Comparison of ENCODE assay signal across 11 mouse cellular contexts in genomic region chr6:115541676-115542275, GRCm38 (mm10). TPM values are rescaled to one million over a fixed set of nuclear protein-coding genes. Genes with fewer than 3 reads are reported as not detected.
DNase-seq lines count a peak whose midpoint lies in the region; ATAC-seq and TF ChIP-seq lines count a peak whose summit lies in the region.
"Had no signal": no experiment of that assay in that cellular context is flagged by ENCODE, and none has a peak within 500 bp of the region (broad histone marks: within the 10 kb centered on the region; RNA-seq: fewer than 3 reads in every experiment).

No protein-coding gene starts in this region.

- H3K36me3 ChIP-seq in heart, embryonic 12.5 days = no peaks in the 10 kb centered on the region
- H3K36me3 ChIP-seq in heart, adult 2 months (ENCODE audit: control insufficient read depth, insufficient read depth, low read length) = no peaks in the 10 kb centered on the region
- H3K36me3 ChIP-seq in lung, embryonic 15.5 days = no peaks in the 10 kb centered on the region
- H3K36me3 ChIP-seq in liver, embryonic 16.5 days (ENCODE audit: control insufficient read depth, insufficient read depth) = no peaks in the 10 kb centered on the region

- no peak overlapping the region for H3K9ac ChIP-seq in heart, embryonic 12.5 days
- H3K9ac ChIP-seq in heart, adult 2 months (ENCODE audit: low read depth, low read length) = no peak overlapping the region
- H3K9ac ChIP-seq in lung, embryonic 15.5 days = no peak overlapping the region
- no peak overlapping the region for H3K9ac ChIP-seq in liver, embryonic 16.5 days (ENCODE audit: low read depth, low read length)

- 43% methylated on average over 6 of the region's 6 CpGs for WGBS in heart, embryonic 12.5 days
- 30% methylated on average over 6 of the region's 6 CpGs for WGBS in heart, adult 2 months
- WGBS in lung, embryonic 15.5 days = 29% methylated on average over 6 of the region's 6 CpGs
- WGBS in liver, embryonic 16.5 days (ENCODE audit: insufficient replicate concordance) = 32% methylated on average over 6 of the region's 6 CpGs

- TF ChIP-seq POLR2A in heart, adult 2 months (IDR thresholded peaks at IDR 0.05; ENCODE audit: insufficient read depth, low read depth, low read length) = no peak

- no peak overlapping the region for H3K4me2 ChIP-seq in heart, embryonic 12.5 days
- no peak overlapping the region for H3K4me2 ChIP-seq in lung, embryonic 15.5 days
- H3K4me2 ChIP-seq in liver, embryonic 16.5 days (ENCODE audit: low read depth, low read length) = no peak overlapping the region

- intact Hi-C loops in heart, adult 2 months (cut with DNase I) = no loop called here

- H3K4me1 ChIP-seq in heart, embryonic 12.5 days (replicated peaks) = peaks cover 14% of the 10 kb centered on the region; the same call in 1 of the 2 replicates
- H3K4me1 ChIP-seq in heart, adult 2 months (ENCODE audit: control insufficient read depth, insufficient read depth, low read length) = peaks cover 1% of the 10 kb centered on the region; the same call in 1 of the 2 replicates
- H3K4me1 ChIP-seq in lung, embryonic 15.5 days = peaks cover 13% of the 10 kb centered on the region
- H3K4me1 ChIP-seq in liver, embryonic 16.5 days (ENCODE audit: control insufficient read depth, low read depth, low read length) = peaks cover 17% of the 10 kb centered on the region

- no peaks in the 10 kb centered on the region for H3K9me3 ChIP-seq in heart, embryonic 12.5 days (replicated peaks)
- no peaks in the 10 kb centered on the region for H3K9me3 ChIP-seq in lung, embryonic 15.5 days
- H3K9me3 ChIP-seq in liver, embryonic 16.5 days (replicated peaks; ENCODE audit: control insufficient read depth, low read length) = no peaks in the 10 kb centered on the region

- H3K79me2 ChIP-seq in heart, adult 2 months (replicated peaks; ENCODE audit: control insufficient read depth, insufficient read depth, low read length) = no peaks in the 10 kb centered on the region

- no peak for ATAC-seq in heart, embryonic 12.5 days (ENCODE audit: insufficient number of reproducible peaks, low FRiP score)
- ATAC-seq in lung, embryonic 15.5 days (ENCODE audit: borderline replicate concordance, extremely low read depth, low FRiP score, low TSS enrichment) = no peak
- peak; percentile 52 for ATAC-seq in common myeloid progenitor, adult 5-6 weeks (replicated peaks; ENCODE audit: low read depth, poor library complexity, severe bottlenecking)
- ATAC-seq in liver, embryonic 16.5 days (ENCODE audit: low read depth) = 0 out of 2 replicates have a peak, but pooled peaks have one; percentile 5
- ATAC-seq: CD4-positive, CD25-positive, alpha-beta regulatory T cell, adult 4 months; hindbrain, embryonic 16.5 days had no signal

- no peak for TF ChIP-seq EP300 in heart, adult 2 months (IDR thresholded peaks at IDR 0.05; ENCODE audit: insufficient read depth, low read depth, low read length)

- DNase-seq in heart, adult 2 months = no peak
- DNase-seq in lung, postnatal 25 days (ENCODE audit: low spot score) = no peak
- no peak for DNase-seq in natural killer cell, adult 2 months (ENCODE audit: low spot score in 2 of 2)
- DNase-seq in spleen, postnatal 10 days (ENCODE audit: low spot score in 2 of 2) = no peak
- DNase-seq: cerebellum, postnatal 10 days had no signal

- H3K27ac ChIP-seq in heart, embryonic 12.5 days (ENCODE audit: poor library complexity, severe bottlenecking) = peak overlapping the region; percentile 41; the same call in 1 of the 2 replicates
- no peak overlapping the region for H3K27ac ChIP-seq in heart, adult 2 months
- H3K27ac ChIP-seq in lung, embryonic 15.5 days = peak overlapping the region; percentile 46; the same call in 1 of the 2 replicates
- H3K27ac ChIP-seq in liver, embryonic 16.5 days (ENCODE audit: low read length) = peak overlapping the region; percentile 60; the same call in 1 of the 2 replicates

- TF ChIP-seq CTCF in heart, adult 2 months (IDR thresholded peaks at IDR 0.05) = no peak

- peaks cover 14% of the 10 kb centered on the region; the same call in 1 of the 2 replicates for H3K27me3 ChIP-seq in heart, embryonic 12.5 days (replicated peaks)
- no peaks in the 10 kb centered on the region for H3K27me3 ChIP-seq in heart, adult 2 months (ENCODE audit: control insufficient read depth, insufficient read depth, low read length)
- H3K27me3 ChIP-seq in lung, embryonic 15.5 days = no peaks in the 10 kb centered on the region
- H3K27me3 ChIP-seq in liver, embryonic 16.5 days (ENCODE audit: control insufficient read depth, insufficient read depth, low read depth, low read length) = no peaks in the 10 kb centered on the region

- H3K4me3 ChIP-seq in heart, embryonic 12.5 days = no peak overlapping the region
- no peak overlapping the region for H3K4me3 ChIP-seq in heart, adult 2 months
- H3K4me3 ChIP-seq in lung, embryonic 15.5 days = no peak overlapping the region
- no peak overlapping the region for H3K4me3 ChIP-seq in liver, embryonic 16.5 days (ENCODE audit: low read depth, low read length)

RNA-seq across cellular contexts. Expression of gene Tsen2, which starts 2.7 kb away (rescaled TPM):
- 20.0 and 20.4 TPM in 2 replicates for polyA plus RNA-seq in heart, embryonic 12.5 days (2016; fragmentation: Nextera tagmentation; extraction: Ambion mirVana)
- total RNA-seq in heart, adult 2 months (2021) = 1 to 10 TPM; 6.1 to 7.2 TPM
- 3.9 and 4.3 TPM in 2 replicates for polyA plus RNA-seq in heart, adult 2 months (2012; rRNA removed)
- polyA plus RNA-seq in lung, embryonic 15.5 days (2015; fragmentation: Nextera tagmentation; extraction: Ambion mirVana) = 27.9 and 29.1 TPM in 2 replicates
- total RNA-seq in common myeloid progenitor, adult 5-6 weeks (2017) = 14.7 and 20.9 TPM in 2 replicates
- 7.6 and 8.5 TPM in 2 replicates for polyA plus RNA-seq in liver, embryonic 16.5 days (2015; fragmentation: Nextera tagmentation; extraction: Ambion mirVana)

RNA-seq across cellular contexts. Expression of gene Mkrn2os, which starts 50.6 kb away (rescaled TPM):
- 0.33 TPM in 1 of 2 replicates, not detected in the other for polyA plus RNA-seq in heart, embryonic 12.5 days (2016; fragmentation: Nextera tagmentation; extraction: Ambion mirVana)
- total RNA-seq in heart, adult 2 months (2021) = under 1 TPM; 0.55 to 0.84 TPM
- polyA plus RNA-seq in heart, adult 2 months (2012; rRNA removed) = 1.9 and 2.3 TPM in 2 replicates
- 0.19 and 0.25 TPM in 2 replicates for polyA plus RNA-seq in lung, embryonic 15.5 days (2015; fragmentation: Nextera tagmentation; extraction: Ambion mirVana)
- not detected in 2 replicates for total RNA-seq in common myeloid progenitor, adult 5-6 weeks (2017)
- 10.8 and 12.5 TPM in 2 replicates for polyA plus RNA-seq in liver, embryonic 16.5 days (2015; fragmentation: Nextera tagmentation; extraction: Ambion mirVana)

RNA-seq across cellular contexts. Expression of gene Mkrn2, which starts 59.9 kb away (rescaled TPM):
- 21.6 and 21.8 TPM in 2 replicates for polyA plus RNA-seq in heart, embryonic 12.5 days (2016; fragmentation: Nextera tagmentation; extraction: Ambion mirVana)
- total RNA-seq in heart, adult 2 months (2021) = 10 to 100 TPM; 36.4 to 45.2 TPM
- 105 and 119 TPM in 2 replicates for polyA plus RNA-seq in heart, adult 2 months (2012; rRNA removed)
- 27.1 and 29.0 TPM in 2 replicates for polyA plus RNA-seq in lung, embryonic 15.5 days (2015; fragmentation: Nextera tagmentation; extraction: Ambion mirVana)
- total RNA-seq in common myeloid progenitor, adult 5-6 weeks (2017) = 19.9 and 21.8 TPM in 2 replicates
- polyA plus RNA-seq in liver, embryonic 16.5 days (2015; fragmentation: Nextera tagmentation; extraction: Ambion mirVana) = 7.8 and 8.6 TPM in 2 replicates

Comparison
In these comparisons a context has a peak if more than half of its experiments do, and no peak if none do; other contexts are left out.
1. ATAC-seq: peak in common myeloid progenitor, adult 5-6 weeks (single experiment) and liver, embryonic 16.5 days (single experiment); none in heart, embryonic 12.5 days (single experiment) and lung, embryonic 15.5 days (single experiment).